Mouse (Mus musculus): Measurements from ENCODE around the gene Vav1. TPM values are rescaled to one million over a fixed set of nuclear protein-coding genes. Genes with fewer than 3 reads are reported as not detected.
A peak's percentile ranks its signal among the peaks of the same experiment; 100 is the strongest.

Gene Vav1
- polyA plus RNA-seq, 1 experiment from 2014 or later: 1.4 TPM

- WGBS: 83% methylated on average over 17 of the region's 17 CpGs
- DNase-seq (ENCODE audit: low spot score): no peak
- no peaks in the 10 kb centered on the region for H3K27me3 ChIP-seq (ENCODE audit: control insufficient read depth, insufficient read depth, low read length)
- no peak overlapping the region for H3K27ac ChIP-seq (replicated peaks)
- no peak for ATAC-seq (ENCODE audit: low FRiP score, low TSS enrichment)
- peaks cover 4% of the 10 kb centered on the region for H3K4me1 ChIP-seq (replicated peaks; ENCODE audit: control insufficient read depth, insufficient read depth)
- no peaks in the 10 kb centered on the region for H3K9me3 ChIP-seq (ENCODE audit: control insufficient read depth, low read length)
- H3K4me3 ChIP-seq (ENCODE audit: low read depth, low read length): no peak overlapping the region
- H3K4me2 ChIP-seq (replicated peaks; ENCODE audit: low read depth): no peak overlapping the region
- no peak overlapping the region for H3K9ac ChIP-seq (ENCODE audit: low read length)
- peaks cover 21% of the 10 kb centered on the region for H3K36me3 ChIP-seq (ENCODE audit: control insufficient read depth, insufficient read depth, low read length)
- TF ChIP-seq CTCF (IDR thresholded peaks at IDR 0.05; ENCODE audit: low read depth): no peak
- no peak for TF ChIP-seq EP300 (optimal IDR thresholded peaks at IDR 0.05)
Measured at GRCm38 (mm10) chr17:57262901-57263550, 15.9 kb upstream of the Vav1 start.

DNA sequence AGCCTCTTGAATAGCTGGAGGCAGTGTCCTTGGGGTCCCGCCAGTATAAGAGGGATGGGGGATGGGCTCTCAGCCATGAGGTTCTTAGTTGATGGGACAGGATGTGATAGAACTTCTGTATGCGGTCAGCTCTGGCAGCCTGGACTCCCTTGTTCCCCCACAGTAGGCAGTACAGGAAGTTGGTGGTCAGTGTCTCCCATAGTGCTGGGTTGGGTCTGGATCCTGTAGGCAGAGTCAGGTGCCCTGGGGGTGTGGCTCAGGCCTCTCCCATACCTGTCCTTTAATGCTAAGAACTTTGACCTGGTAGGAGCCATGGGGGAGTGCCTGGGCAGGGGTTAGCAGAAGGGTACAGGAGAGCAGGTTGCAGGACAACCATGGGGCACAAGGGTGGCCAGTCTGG is 14.7 kb upstream of the Vav1 start:
- H3K27me3 ChIP-seq (ENCODE audit: control insufficient read depth, insufficient read depth, low read length): no peaks in the 10 kb centered on the region
- DNase-seq (ENCODE audit: low spot score) (peak; percentile 55), ATAC-seq (ENCODE audit: low FRiP score, low TSS enrichment) (peak; percentile 38)
- H3K9me3 ChIP-seq (ENCODE audit: control insufficient read depth, low read length): no peaks in the 10 kb centered on the region
- no peak overlapping the region for H3K4me3 ChIP-seq (ENCODE audit: low read depth, low read length)
- no peak overlapping the region for H3K9ac ChIP-seq (ENCODE audit: low read length)
- H3K27ac ChIP-seq (replicated peaks): no peak overlapping the region; the same call in 1 of the 2 replicates
- no peak overlapping the region for H3K4me2 ChIP-seq (replicated peaks; ENCODE audit: low read depth)
- 70% methylated on average over 2 of the region's 2 CpGs for WGBS
- peaks cover 4% of the 10 kb centered on the region for H3K4me1 ChIP-seq (replicated peaks; ENCODE audit: control insufficient read depth, insufficient read depth)
- peaks cover 15% of the 10 kb centered on the region; the same call in 1 of the 2 replicates for H3K36me3 ChIP-seq (ENCODE audit: control insufficient read depth, insufficient read depth, low read length)
- TF ChIP-seq EP300 (optimal IDR thresholded peaks at IDR 0.05) (no peak), CTCF (IDR thresholded peaks at IDR 0.05; ENCODE audit: low read depth) (no peak)

GRCm38 (mm10) chr17:57264972-57265945 is 13.6 kb upstream of the Vav1 start:
- no peaks in the 10 kb centered on the region for H3K27me3 ChIP-seq (ENCODE audit: control insufficient read depth, insufficient read depth, low read length)
- H3K4me1 ChIP-seq (replicated peaks; ENCODE audit: control insufficient read depth, insufficient read depth): peaks cover 4% of the 10 kb centered on the region
- peak overlapping the region; percentile 42 for H3K4me2 ChIP-seq (replicated peaks; ENCODE audit: low read depth)
- 28% methylated on average over 21 of the region's 22 CpGs for WGBS
- peak overlapping the region; percentile 70 for H3K27ac ChIP-seq (replicated peaks)
- H3K9ac ChIP-seq (ENCODE audit: low read length): peak overlapping the region; percentile 56
- TF ChIP-seq EP300 (optimal IDR thresholded peaks at IDR 0.05): no peak
- peak; percentile 61 for TF ChIP-seq CTCF (IDR thresholded peaks at IDR 0.05; ENCODE audit: low read depth)
- peak; percentile 93 for DNase-seq (ENCODE audit: low spot score)
- H3K9me3 ChIP-seq (ENCODE audit: control insufficient read depth, low read length): no peaks in the 10 kb centered on the region
- H3K36me3 ChIP-seq (ENCODE audit: control insufficient read depth, insufficient read depth, low read length): peaks cover 15% of the 10 kb centered on the region; the same call in 1 of the 2 replicates
- peak; percentile 92 for ATAC-seq (ENCODE audit: low FRiP score, low TSS enrichment)
- H3K4me3 ChIP-seq (ENCODE audit: low read depth, low read length): no peak overlapping the region

DNA sequence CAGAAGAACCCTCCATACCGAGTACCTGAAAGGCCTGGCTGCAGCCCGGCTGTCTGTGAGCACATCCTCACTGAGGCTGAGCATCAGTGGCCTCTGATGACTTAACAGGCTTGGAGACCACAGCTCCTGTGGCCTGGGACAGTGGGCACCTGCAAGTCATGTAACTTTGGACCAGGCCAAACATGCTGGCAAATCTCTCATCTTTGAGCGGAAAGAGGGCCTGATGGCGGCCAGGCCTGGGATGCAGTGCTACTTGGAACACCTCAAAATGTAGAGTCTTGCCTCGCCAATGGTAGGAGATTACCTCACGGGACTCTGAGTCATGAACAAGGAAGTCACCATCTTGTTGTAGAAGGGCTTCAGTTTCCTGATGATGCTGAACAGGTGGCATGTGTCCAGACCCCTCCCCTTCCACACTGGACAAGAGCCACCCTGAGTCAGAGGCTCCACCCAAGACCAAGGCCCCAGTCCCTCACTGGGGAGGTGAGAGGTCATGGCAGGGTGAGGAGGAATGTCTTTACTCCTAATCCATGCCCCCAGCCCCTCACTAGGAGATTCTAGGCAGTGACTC is 11.3 kb upstream of the Vav1 start:
- H3K9ac ChIP-seq (ENCODE audit: low read length): no peak overlapping the region
- no peaks in the 10 kb centered on the region for H3K27me3 ChIP-seq (ENCODE audit: control insufficient read depth, insufficient read depth, low read length)
- H3K36me3 ChIP-seq (ENCODE audit: control insufficient read depth, insufficient read depth, low read length): peaks cover 4% of the 10 kb centered on the region; the same call in 1 of the 2 replicates
- no peak overlapping the region for H3K27ac ChIP-seq (replicated peaks)
- TF ChIP-seq EP300 (optimal IDR thresholded peaks at IDR 0.05) (no peak), CTCF (IDR thresholded peaks at IDR 0.05; ENCODE audit: low read depth) (no peak)
- no peak overlapping the region for H3K4me3 ChIP-seq (ENCODE audit: low read depth, low read length)
- no peak overlapping the region for H3K4me2 ChIP-seq (replicated peaks; ENCODE audit: low read depth)
- DNase-seq (ENCODE audit: low spot score): peak; percentile 28
- 74% methylated on average over 6 of the region's 6 CpGs for WGBS
- peaks cover 4% of the 10 kb centered on the region for H3K4me1 ChIP-seq (replicated peaks; ENCODE audit: control insufficient read depth, insufficient read depth)
- ATAC-seq (ENCODE audit: low FRiP score, low TSS enrichment): peak; percentile 31; the same call in 1 of the 2 replicates
- no peaks in the 10 kb centered on the region for H3K9me3 ChIP-seq (ENCODE audit: control insufficient read depth, low read length)

GRCm38 (mm10) chr17:57271301-57271700 is 7.6 kb upstream of the Vav1 start:
- Histone ChIP-seq H3K9me3 (ENCODE audit: control insufficient read depth, low read length) (no peaks in the 10 kb centered on the region), H3K4me2 (replicated peaks; ENCODE audit: low read depth) (no peak overlapping the region), H3K27ac (replicated peaks) (no peak overlapping the region), H3K4me1 (replicated peaks; ENCODE audit: control insufficient read depth, insufficient read depth) (no peaks in the 10 kb centered on the region; the same call in 1 of the 2 replicates), H3K9ac (ENCODE audit: low read length) (no peak overlapping the region), H3K36me3 (ENCODE audit: control insufficient read depth, insufficient read depth, low read length) (no peaks in the 10 kb centered on the region), H3K4me3 (ENCODE audit: low read depth, low read length) (no peak overlapping the region), H3K27me3 (ENCODE audit: control insufficient read depth, insufficient read depth, low read length) (no peaks in the 10 kb centered on the region)
- WGBS: 66% methylated on average over 9 of the region's 9 CpGs
- ATAC-seq (ENCODE audit: low FRiP score, low TSS enrichment) (no peak), DNase-seq (ENCODE audit: low spot score) (no peak)
- TF ChIP-seq CTCF (IDR thresholded peaks at IDR 0.05; ENCODE audit: low read depth) (no peak), EP300 (optimal IDR thresholded peaks at IDR 0.05) (no peak)
